Mouse (Mus musculus) forebrain, embryonic 14.5 days (tissue): ENCODE data around the gene Tcl1b3. TPM values are rescaled to one million over a fixed set of nuclear protein-coding genes. Genes with fewer than 3 reads are reported as not detected.
"Not testable (repeated sequence)": the region's sequence is repeated elsewhere in the genome, so short reads cannot be mapped to it uniquely, and the experiment has no call there.

Source experiments
- ATAC-seq: fragments of 200-750 bp; cut with Nextera tagmentation; 2 replicates; pipeline ENCODE4 v1.8.0; 2017; ENCODE audit warnings: mild to moderate bottlenecking, moderate library complexity
- DNase-seq: peaks from one replicate; pipeline ENCODE4 v3.0.0-alpha.2; 2015; ENCODE audit warnings: low spot score
- H3K27ac ChIP-seq: fragments of 300-500 bp; sonication (generic); 2 replicates; pipeline ENCODE4 v1.5.1; 2014; ENCODE audit warnings: low read depth, mild to moderate bottlenecking, control low read depth, low read length, moderate library complexity
- H3K27me3 ChIP-seq: fragments of 300-500 bp; sonication (generic); replicated peaks from 2 replicates; pipeline ENCODE4 v1.6.1; 2014; ENCODE audit warnings: low read length, control low read depth, mixed read lengths; ENCODE audit not compliant: control insufficient read depth, insufficient read depth
- H3K36me3 ChIP-seq: fragments of 300-500 bp; sonication (generic); 2 replicates; pipeline ENCODE4 v1.6.1; 2014; ENCODE audit warnings: low read length, control low read depth; ENCODE audit not compliant: control insufficient read depth, insufficient read depth
- H3K4me1 ChIP-seq: fragments of 300-500 bp; sonication (generic); 2 replicates; pipeline ENCODE4 v1.6.1; 2014; ENCODE audit warnings: antibody characterized with exemption, low read length, control low read depth; ENCODE audit not compliant: control insufficient read depth, insufficient read depth
- H3K4me2 ChIP-seq: fragments of 300-500 bp; sonication (generic); 2 replicates; pipeline ENCODE4 v1.6.1; 2014; ENCODE audit warnings: mild to moderate bottlenecking, control low read depth, low read length
- H3K4me3 ChIP-seq: fragments of 300-500 bp; sonication (generic); 2 replicates; pipeline ENCODE4 v1.5.1; 2014; ENCODE audit warnings: low read depth, low read length, control low read depth
- H3K9ac ChIP-seq: fragments of 300-500 bp; sonication (generic); 2 replicates; pipeline ENCODE4 v1.6.1; 2014; ENCODE audit warnings: mild to moderate bottlenecking, low read length, control low read depth, moderate library complexity
- H3K9me3 ChIP-seq: fragments of 300-500 bp; sonication (generic); replicated peaks from 2 replicates; pipeline ENCODE4 v1.6.1; 2016; ENCODE audit warnings: low read length, control low read depth, mixed read lengths; ENCODE audit not compliant: control insufficient read depth
- WGBS: fragments of 180-500 bp; shearing (Covaris S2); extraction: QIAGEN DNeasy Blood & Tissue Kit; methylation state at CpG from one replicate; pipeline ENCODE4 v1.1.7; 2014; 5-methylcytosine and 5-hydroxymethylcytosine counted together
- polyA plus RNA-seq: library from polyadenylated mRNA; unstranded; fragments of >200 nt; fragmentation: Nextera tagmentation; extraction: Ambion mirVana; gene quantifications from 2 replicates; pipeline ENCODE4 v1.2.1, GENCODE M21; 2014

The Tcl1b3 gene
- polyA plus RNA-seq, 1 experiment from 2014 or later = not detected

GRCm38 (mm10) chr12:105174318-105174717 lies 16.5 kb upstream of the Tcl1b3 start:
- not testable (repeated sequence) for H3K9ac ChIP-seq, H3K27me3 ChIP-seq, H3K4me3 ChIP-seq, H3K4me1 ChIP-seq, ATAC-seq, H3K36me3 ChIP-seq, H3K9me3 ChIP-seq, H3K27ac ChIP-seq, DNase-seq, H3K4me2 ChIP-seq
- 40% methylated on average over 2 of the region's 2 CpGs for WGBS

DNA sequence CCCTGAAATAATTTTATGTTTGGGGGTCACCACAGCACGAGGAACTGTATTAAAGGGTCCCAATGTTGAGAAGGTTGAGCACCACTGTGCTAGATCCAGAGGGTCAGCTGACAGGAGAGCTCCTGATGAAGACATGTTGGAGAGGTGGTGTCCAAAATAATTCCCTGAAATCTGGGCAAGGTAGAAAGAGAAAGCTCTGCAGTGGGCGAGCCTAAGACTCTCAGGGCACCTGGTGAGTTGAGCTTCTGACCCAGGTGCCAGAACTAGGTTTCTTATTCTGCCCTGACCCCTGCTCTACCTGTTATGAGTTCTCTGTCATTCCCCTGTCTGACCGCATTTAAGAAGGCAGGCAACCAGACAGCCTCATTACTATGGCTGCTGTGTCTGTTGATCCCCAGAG lies 14.8 kb upstream of the Tcl1b3 start, which contains the start of gene Tcl1b5:
Gene Tcl1b5 (plus strand): TSS at position 301 of the 400 bp plus-strand sequence.
- ATAC-seq, DNase-seq, H3K4me2 ChIP-seq, H3K27me3 ChIP-seq, H3K4me1 ChIP-seq, H3K9ac ChIP-seq, H3K27ac ChIP-seq, H3K36me3 ChIP-seq, H3K4me3 ChIP-seq, H3K9me3 ChIP-seq: not testable (repeated sequence)
- 81% methylated on average over 3 of the region's 3 CpGs for WGBS

- ATAC-seq, H3K27ac ChIP-seq, H3K4me1 ChIP-seq, DNase-seq, H3K4me3 ChIP-seq, H3K9me3 ChIP-seq, H3K27me3 ChIP-seq, H3K4me2 ChIP-seq, H3K36me3 ChIP-seq, H3K9ac ChIP-seq: not testable (repeated sequence)
- 80% methylated on average over 4 of the region's 4 CpGs for WGBS
Measured at GRCm38 (mm10) chr12:105181040-105181644, 9.7 kb upstream of the Tcl1b3 start.

DNA sequence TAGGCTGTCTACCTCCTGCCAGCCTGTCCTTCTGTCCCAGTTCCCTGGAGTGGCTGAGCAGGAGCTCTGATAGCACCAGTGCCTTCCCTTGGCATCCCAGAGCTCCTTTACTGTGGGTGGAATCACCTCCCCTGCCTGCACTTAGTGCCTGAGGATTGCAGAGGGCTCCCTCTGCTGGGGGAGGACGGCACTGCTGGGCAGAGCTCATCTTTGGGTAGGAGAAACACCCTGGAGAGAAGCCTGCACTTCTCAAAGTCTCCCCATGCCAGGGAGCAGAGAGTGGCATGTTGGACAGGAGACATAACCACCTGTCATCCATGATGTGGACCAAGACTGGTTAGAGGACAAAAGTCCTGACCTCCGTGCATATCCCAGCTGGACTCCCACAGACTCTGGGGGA lies 1.9 kb upstream of the Tcl1b3 start:
- H3K4me2 ChIP-seq, ATAC-seq, DNase-seq, H3K27me3 ChIP-seq, H3K9me3 ChIP-seq, H3K4me3 ChIP-seq, H3K36me3 ChIP-seq, H3K27ac ChIP-seq, H3K4me1 ChIP-seq, H3K9ac ChIP-seq: not testable (repeated sequence)
- 55% methylated on average over 2 of the region's 2 CpGs for WGBS

DNA sequence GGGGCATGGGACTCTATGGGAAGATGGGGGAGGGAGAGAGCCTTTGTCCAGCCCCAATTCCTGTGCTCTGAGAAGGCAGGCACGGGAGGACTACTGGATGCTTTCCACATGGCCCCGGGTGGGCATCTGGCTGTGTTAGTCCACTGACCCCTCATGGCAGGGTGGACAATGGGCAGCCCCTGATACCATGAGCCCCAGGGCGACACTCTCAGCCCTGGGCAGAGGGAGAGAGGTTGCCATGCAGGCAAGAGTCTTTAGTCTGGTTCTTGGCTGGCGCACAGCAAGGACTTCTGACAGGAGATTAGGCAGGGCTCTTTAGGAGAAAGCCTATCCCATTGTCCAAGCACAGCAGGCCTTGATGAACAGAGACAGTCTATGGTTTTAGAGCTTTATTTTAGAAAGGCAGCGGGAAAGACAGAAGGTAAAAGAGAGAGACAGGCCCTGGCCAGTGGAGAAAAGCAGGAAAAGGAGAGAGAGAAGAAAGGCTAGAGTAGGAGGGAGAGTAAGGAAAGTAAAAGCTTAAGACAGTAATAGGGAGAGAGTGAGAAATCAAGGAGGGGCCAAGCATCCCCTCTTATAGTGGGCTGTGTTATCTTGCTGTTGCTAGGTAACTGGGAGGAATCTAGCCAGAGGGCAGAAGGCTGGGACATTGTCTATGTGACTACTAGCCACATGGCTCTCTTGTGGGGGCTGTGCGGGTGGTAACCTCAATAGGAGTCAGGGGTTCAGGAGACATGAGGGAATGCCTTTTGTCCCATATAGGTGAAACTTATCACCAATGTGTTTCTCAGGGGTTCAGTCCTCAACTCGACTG lies 9.0 kb downstream of the Tcl1b3 start:
- not testable (repeated sequence) for H3K27me3 ChIP-seq, H3K27ac ChIP-seq, ATAC-seq, H3K36me3 ChIP-seq, H3K4me3 ChIP-seq, DNase-seq, H3K9ac ChIP-seq, H3K9me3 ChIP-seq, H3K4me1 ChIP-seq, H3K4me2 ChIP-seq
- 14% methylated on average over 7 of the region's 7 CpGs for WGBS

DNA sequence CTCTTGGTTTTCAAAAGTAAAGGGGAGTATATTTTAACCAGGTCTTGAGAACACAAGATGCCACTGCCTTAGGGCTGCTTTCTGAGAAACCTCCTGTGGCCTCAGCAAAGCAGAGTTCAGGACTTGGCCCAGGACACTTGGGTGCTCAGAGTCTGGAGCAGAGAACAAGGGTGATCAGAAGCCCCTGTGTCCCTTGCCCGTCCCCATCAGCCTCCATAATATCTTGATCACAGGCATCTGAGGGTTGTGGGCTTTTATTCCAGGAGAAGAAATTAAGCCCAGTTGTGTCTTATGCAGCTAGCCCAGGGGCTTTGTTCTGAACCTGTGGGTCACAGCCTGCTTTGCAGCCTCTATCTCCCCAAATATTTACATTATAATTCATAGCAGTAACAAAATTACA lies 10.8 kb downstream of the Tcl1b3 start, which contains the start of gene Tcl1b4:
Gene Tcl1b4 (plus strand): TSS at position 301 of the 400 bp plus-strand sequence.
- H3K27me3 ChIP-seq, H3K4me1 ChIP-seq, H3K4me2 ChIP-seq, H3K9ac ChIP-seq, ATAC-seq, H3K9me3 ChIP-seq, H3K4me3 ChIP-seq, H3K36me3 ChIP-seq, DNase-seq, H3K27ac ChIP-seq: not testable (repeated sequence)
- WGBS = 64% methylated on average over 1 of the region's 1 CpGs

- Histone ChIP-seq H3K4me1 (no peaks in the 10 kb centered on the region), H3K9ac (no peak overlapping the region), H3K4me3 (no peak overlapping the region), H3K27me3 (no peaks in the 10 kb centered on the region), H3K27ac (no peak overlapping the region), H3K9me3 (no peaks in the 10 kb centered on the region), H3K36me3 (no peaks in the 10 kb centered on the region), H3K4me2 (no peak overlapping the region)
- DNase-seq = no peak
- WGBS = 94% methylated on average over 1 of the region's 1 CpGs
- no peak for ATAC-seq
Measured at GRCm38 (mm10) chr12:105207071-105207470, 16.2 kb downstream of the Tcl1b3 start.

DNA sequence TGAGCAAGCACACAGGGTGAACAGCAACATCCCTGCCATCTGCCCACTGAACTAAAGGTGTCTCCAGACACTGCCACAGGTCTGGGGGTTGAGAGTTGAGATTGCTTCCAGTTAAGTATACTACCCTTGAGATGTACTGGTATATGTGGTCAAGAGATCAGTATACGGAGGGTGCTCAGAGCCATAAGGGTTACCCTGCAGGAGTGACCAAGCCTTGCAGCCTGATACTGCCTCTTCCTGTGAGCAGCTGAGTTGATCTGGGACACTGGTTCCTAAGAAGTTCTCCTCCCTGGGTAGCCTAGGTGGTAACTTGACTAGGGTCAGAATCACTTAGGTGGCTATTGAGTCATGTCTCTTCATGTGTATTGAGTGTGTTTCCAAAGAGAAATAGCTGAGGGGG lies 17.6 kb downstream of the Tcl1b3 start:
- ATAC-seq (no peak), DNase-seq (no peak)
- H3K4me2 ChIP-seq = no peak overlapping the region
- WGBS = 100% methylated on average over 1 of the region's 1 CpGs
- no peaks in the 10 kb centered on the region for H3K36me3 ChIP-seq
- H3K4me1 ChIP-seq = no peaks in the 10 kb centered on the region
- no peak overlapping the region for H3K4me3 ChIP-seq
- H3K9me3 ChIP-seq = no peaks in the 10 kb centered on the region
- no peak overlapping the region for H3K27ac ChIP-seq
- H3K27me3 ChIP-seq = no peaks in the 10 kb centered on the region
- no peak overlapping the region for H3K9ac ChIP-seq

DNA sequence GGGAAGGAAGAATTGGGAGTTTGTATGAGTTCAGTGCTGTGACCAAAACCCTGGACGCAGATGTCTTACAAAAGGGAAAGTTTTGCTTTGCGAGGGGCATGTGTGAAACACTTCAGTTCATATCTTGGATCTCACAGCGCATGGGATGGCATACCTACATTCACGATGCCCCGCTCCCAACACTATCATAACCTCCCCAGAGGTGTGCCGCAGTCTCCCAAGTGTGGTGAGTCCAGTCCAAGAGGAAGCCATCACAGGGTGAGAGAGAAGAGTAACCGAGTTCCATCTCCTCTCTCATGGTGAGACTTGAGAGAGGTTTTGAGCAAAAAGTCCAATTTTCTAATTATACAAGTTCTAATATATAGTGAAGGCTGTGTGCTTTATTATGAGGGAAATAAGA lies 18.4 kb downstream of the Tcl1b3 start:
- H3K27me3 ChIP-seq = no peaks in the 10 kb centered on the region
- H3K4me3 ChIP-seq = no peak overlapping the region
- no peak overlapping the region for H3K9ac ChIP-seq
- no peak for ATAC-seq
- no peaks in the 10 kb centered on the region for H3K36me3 ChIP-seq
- WGBS = 89% methylated on average over 7 of the region's 7 CpGs
- DNase-seq = no peak
- no peak overlapping the region for H3K27ac ChIP-seq
- H3K4me1 ChIP-seq = no peaks in the 10 kb centered on the region
- H3K4me2 ChIP-seq = no peak overlapping the region
- H3K9me3 ChIP-seq = no peaks in the 10 kb centered on the region
